Mouse (Mus musculus): ENCODE data around the gene 4632433K11Rik. TPM values are rescaled to one million over a fixed set of nuclear protein-coding genes. Genes with fewer than 3 reads are reported as not detected.
"Not testable (repeated sequence)": the region's sequence is repeated elsewhere in the genome, so short reads cannot be mapped to it uniquely, and the experiment has no call there.

Gene 4632433K11Rik
- polyA plus RNA-seq, 1 experiment from 2014 or later: not detected

DNA sequence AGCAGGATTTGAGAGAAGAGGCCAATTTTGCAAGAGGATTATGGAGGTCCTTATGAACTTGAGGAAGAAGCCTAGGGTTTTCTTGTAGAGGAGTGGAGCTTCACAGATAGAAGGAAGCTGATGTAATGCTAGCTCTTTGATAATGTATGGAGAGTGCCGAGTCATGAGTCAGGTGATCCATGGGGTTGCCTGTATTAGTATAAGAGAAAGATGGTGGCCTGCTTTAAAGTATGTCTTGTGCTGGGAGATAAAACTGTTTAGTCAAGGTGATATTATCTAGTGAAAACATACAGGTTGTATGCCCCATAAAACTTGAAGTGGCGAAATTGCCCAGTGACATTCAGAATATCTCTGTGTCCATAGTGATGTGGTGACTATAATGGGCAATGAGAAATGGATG lies 43.0 kb downstream of the 4632433K11Rik start:
- Histone ChIP-seq H3K36me3 (ENCODE audit: control insufficient read depth, insufficient read depth, low read length) (peaks cover 35% of the 10 kb centered on the region), H3K9me3 (ENCODE audit: control insufficient read depth, low read length) (no peaks in the 10 kb centered on the region), H3K27me3 (replicated peaks; ENCODE audit: control insufficient read depth, insufficient read depth, low read length) (no peaks in the 10 kb centered on the region), H3K27ac (ENCODE audit: low read depth, low read length) (no peak overlapping the region), H3K4me1 (ENCODE audit: control insufficient read depth, insufficient read depth, low read depth, low read length) (peaks cover 12% of the 10 kb centered on the region), H3K4me2 (ENCODE audit: low read length) (no peak overlapping the region), H3K9ac (ENCODE audit: low read depth, low read length) (no peak overlapping the region), H3K4me3 (ENCODE audit: low read length) (no peak overlapping the region)
- WGBS: 96% methylated on average over 2 of the region's 2 CpGs
- ATAC-seq: no peak

DNA sequence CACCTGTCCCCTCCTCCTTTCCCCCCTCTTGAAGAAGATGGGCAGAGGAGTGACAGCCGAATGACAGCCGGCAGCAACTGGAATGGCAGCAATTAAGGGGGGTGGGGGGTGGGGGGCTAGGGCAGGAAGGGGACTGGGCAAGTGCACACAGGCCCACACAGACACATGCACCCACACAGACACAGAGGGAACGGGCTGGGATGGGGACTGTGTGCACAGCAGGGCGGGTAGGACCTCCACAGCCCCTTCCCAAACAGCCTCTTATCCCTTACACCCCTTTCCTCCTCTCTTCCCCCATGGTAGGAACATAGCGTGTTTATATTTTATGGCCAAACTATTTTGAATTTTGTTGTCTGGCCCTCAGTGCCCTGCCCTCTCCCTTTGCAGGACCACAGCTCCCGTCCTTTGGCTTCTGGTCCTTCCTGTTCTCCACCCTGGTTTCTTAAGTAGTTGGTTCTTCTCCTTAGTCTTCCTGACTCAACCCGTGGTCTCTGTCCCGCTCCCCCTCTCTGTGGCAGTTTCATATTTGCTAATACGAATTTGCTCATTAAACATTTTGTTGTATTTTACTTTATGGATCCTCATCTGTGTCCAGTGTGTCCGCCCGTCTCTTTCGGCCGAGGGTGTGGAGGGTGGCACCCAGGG lies 45.6 kb downstream of the 4632433K11Rik start:
- 46% methylated on average over 9 of the region's 13 CpGs for WGBS
- ATAC-seq: peak; percentile 19
- Histone ChIP-seq H3K27ac (ENCODE audit: low read depth, low read length) (peak overlapping the region; percentile 73; the same call in 1 of the 2 replicates), H3K36me3 (ENCODE audit: control insufficient read depth, insufficient read depth, low read length) (peaks cover 27% of the 10 kb centered on the region), H3K4me3 (ENCODE audit: low read length) (peak overlapping the region; percentile 99), H3K9ac (ENCODE audit: low read depth, low read length) (peak overlapping the region; percentile 42; the same call in 1 of the 2 replicates), H3K4me1 (ENCODE audit: control insufficient read depth, insufficient read depth, low read depth, low read length) (peaks cover 15% of the 10 kb centered on the region), H3K4me2 (ENCODE audit: low read length) (peak overlapping the region; percentile 58)
- not testable (repeated sequence) for H3K27me3 ChIP-seq (replicated peaks; ENCODE audit: control insufficient read depth, insufficient read depth, low read length); H3K9me3 ChIP-seq (ENCODE audit: control insufficient read depth, low read length)

DNA sequence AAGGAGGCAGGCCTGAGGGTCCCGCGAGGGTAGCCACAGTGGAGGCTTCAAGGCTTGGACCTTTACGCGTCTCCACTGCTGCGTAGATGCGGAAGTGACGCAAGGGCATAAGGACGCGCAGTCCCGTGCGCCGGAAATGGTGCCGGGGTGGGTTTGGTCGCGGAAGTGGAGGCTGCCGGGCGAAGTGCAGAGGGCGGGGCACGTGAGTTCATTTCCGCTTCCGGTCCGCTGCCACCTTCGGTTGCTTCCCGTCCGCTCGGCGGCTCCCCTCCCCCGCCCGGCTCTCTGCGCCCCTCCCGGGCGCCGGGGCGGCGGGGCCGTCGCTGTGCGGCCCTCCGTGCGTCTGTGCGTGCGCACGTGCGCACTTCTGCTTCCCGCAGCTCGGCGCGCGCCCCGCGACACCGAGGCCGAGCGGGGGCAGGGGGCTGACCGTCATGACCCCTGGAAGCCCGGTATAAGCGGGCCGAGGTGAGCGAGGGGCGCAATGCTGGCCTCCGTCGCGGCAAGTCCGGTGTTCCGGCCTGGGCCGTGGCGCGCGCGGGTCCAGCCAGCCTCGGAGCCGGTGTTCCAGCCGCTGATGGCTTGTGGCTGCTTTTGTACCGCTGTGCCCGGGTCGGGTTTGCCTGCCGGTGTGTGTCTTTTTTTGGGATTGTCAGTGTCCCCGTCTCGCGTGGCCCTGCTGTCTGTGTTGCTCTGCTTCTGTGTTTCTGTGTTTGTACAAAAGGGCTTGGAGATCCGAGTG lies 46.3 kb downstream of the 4632433K11Rik start, which contains the start of gene Epn1:
Gene Epn1 (plus strand): TSS at position 226 of the 742 bp plus-strand sequence.
- peaks cover 15% of the 10 kb centered on the region for H3K4me1 ChIP-seq (ENCODE audit: control insufficient read depth, insufficient read depth, low read depth, low read length)
- H3K9ac ChIP-seq (ENCODE audit: low read depth, low read length): peak within 1 kb of the TSS; percentile 99
- under 1% methylated on average over 78 of the region's 81 CpGs for WGBS
- peak within 1 kb of the TSS; percentile 99 for H3K4me3 ChIP-seq (ENCODE audit: low read length)
- H3K27ac ChIP-seq (ENCODE audit: low read depth, low read length): peak within 1 kb of the TSS; percentile 93
- peak; percentile 98 for ATAC-seq
- peaks cover 29% of the 10 kb centered on the region for H3K36me3 ChIP-seq (ENCODE audit: control insufficient read depth, insufficient read depth, low read length)
- no peaks in the 10 kb centered on the region for H3K9me3 ChIP-seq (ENCODE audit: control insufficient read depth, low read length)
- H3K4me2 ChIP-seq (ENCODE audit: low read length): peak within 1 kb of the TSS; percentile 58
- H3K27me3 ChIP-seq (replicated peaks; ENCODE audit: control insufficient read depth, insufficient read depth, low read length): no peaks in the 10 kb centered on the region

DNA sequence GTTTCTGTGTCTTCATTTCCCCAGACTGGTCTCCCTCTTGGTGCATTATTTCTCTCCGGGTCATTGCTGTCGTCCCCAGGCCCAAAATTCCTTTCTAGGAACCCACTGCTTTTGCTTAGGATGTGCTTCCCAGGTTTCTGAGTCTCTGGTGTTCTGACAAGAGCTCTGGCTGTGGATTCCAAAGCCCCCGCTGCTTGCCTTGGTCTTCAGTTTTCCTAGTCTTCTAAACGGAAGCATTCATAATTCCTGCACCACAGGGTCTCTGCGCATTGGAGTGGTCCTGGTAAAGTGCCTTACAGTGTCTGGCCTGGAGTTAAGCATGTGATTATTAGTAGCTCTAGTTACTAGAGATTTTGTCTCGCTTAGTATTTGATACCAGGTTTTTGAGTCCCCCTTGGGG lies 46.9 kb downstream of the 4632433K11Rik start:
- no peak for ATAC-seq
- peaks cover 30% of the 10 kb centered on the region; the same call in 1 of the 2 replicates for H3K36me3 ChIP-seq (ENCODE audit: control insufficient read depth, insufficient read depth, low read length)
- no peaks in the 10 kb centered on the region for H3K27me3 ChIP-seq (replicated peaks; ENCODE audit: control insufficient read depth, insufficient read depth, low read length)
- no peaks in the 10 kb centered on the region for H3K9me3 ChIP-seq (ENCODE audit: control insufficient read depth, low read length)
- H3K9ac ChIP-seq (ENCODE audit: low read depth, low read length): peak overlapping the region; percentile 99
- 17% methylated on average over 6 of the region's 6 CpGs for WGBS
- peak overlapping the region; percentile 93 for H3K27ac ChIP-seq (ENCODE audit: low read depth, low read length)
- H3K4me3 ChIP-seq (ENCODE audit: low read length): peak overlapping the region; percentile 99
- H3K4me1 ChIP-seq (ENCODE audit: control insufficient read depth, insufficient read depth, low read depth, low read length): peaks cover 15% of the 10 kb centered on the region
- peak overlapping the region; percentile 58 for H3K4me2 ChIP-seq (ENCODE audit: low read length)

DNA sequence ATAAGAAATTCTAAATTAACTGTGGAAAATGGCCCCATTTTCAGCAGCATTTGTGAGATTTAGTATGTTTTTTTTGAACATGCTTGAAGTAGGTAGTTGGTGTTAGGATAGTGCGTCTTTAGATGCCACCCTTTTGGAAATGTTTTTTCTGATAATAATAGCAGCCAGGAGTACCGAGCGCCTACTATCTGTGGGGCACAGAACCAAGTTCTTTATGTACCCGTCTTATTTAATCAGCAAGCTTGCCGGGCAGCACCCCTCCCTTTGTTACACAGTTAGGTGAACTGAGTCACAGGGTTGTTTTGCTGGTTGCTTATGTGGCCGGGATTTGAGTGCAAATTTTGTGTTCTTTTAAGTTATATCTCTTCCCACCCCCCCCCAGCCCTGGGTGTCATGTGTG lies 47.3 kb downstream of the 4632433K11Rik start:
- 69% methylated on average over 6 of the region's 6 CpGs for WGBS
- H3K9me3 ChIP-seq (ENCODE audit: control insufficient read depth, low read length): no peaks in the 10 kb centered on the region
- peaks cover 15% of the 10 kb centered on the region for H3K4me1 ChIP-seq (ENCODE audit: control insufficient read depth, insufficient read depth, low read depth, low read length)
- no peak overlapping the region for H3K9ac ChIP-seq (ENCODE audit: low read depth, low read length)
- ATAC-seq: no peak
- H3K4me3 ChIP-seq (ENCODE audit: low read length): peak overlapping the region; percentile 99
- H3K27ac ChIP-seq (ENCODE audit: low read depth, low read length): no peak overlapping the region
- peaks cover 29% of the 10 kb centered on the region; the same call in 1 of the 2 replicates for H3K36me3 ChIP-seq (ENCODE audit: control insufficient read depth, insufficient read depth, low read length)
- no peaks in the 10 kb centered on the region for H3K27me3 ChIP-seq (replicated peaks; ENCODE audit: control insufficient read depth, insufficient read depth, low read length)
- peak overlapping the region; percentile 58 for H3K4me2 ChIP-seq (ENCODE audit: low read length)

DNA sequence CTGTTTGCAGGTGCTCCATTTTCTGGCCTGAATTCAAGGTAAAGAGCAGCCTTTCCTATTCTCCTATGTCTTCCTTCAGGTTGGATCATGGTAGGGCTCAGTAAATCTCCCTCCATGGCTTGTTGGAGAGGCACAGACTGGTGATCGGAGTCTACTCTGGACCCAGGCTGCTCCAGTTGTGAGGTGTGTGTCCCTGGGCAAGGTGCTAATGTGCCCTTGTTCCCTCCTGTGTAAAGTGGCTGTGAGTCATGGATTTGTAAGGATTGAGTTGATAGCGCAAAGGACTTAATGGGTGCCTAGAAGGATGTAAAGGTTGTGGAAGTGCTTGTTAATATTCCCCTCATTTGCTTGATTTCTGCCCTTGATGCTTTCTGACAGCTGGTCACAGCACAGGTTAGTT lies 48.0 kb downstream of the 4632433K11Rik start:
- 98% methylated on average over 2 of the region's 2 CpGs for WGBS
- H3K9me3 ChIP-seq (ENCODE audit: control insufficient read depth, low read length): no peaks in the 10 kb centered on the region
- peaks cover 15% of the 10 kb centered on the region for H3K4me1 ChIP-seq (ENCODE audit: control insufficient read depth, insufficient read depth, low read depth, low read length)
- H3K4me2 ChIP-seq (ENCODE audit: low read length): peak overlapping the region; percentile 58
- ATAC-seq: no peak
- peaks cover 23% of the 10 kb centered on the region; the same call in 1 of the 2 replicates for H3K36me3 ChIP-seq (ENCODE audit: control insufficient read depth, insufficient read depth, low read length)
- no peak overlapping the region for H3K27ac ChIP-seq (ENCODE audit: low read depth, low read length)
- H3K27me3 ChIP-seq (replicated peaks; ENCODE audit: control insufficient read depth, insufficient read depth, low read length): no peaks in the 10 kb centered on the region
- H3K4me3 ChIP-seq (ENCODE audit: low read length): no peak overlapping the region
- no peak overlapping the region for H3K9ac ChIP-seq (ENCODE audit: low read depth, low read length)

DNA sequence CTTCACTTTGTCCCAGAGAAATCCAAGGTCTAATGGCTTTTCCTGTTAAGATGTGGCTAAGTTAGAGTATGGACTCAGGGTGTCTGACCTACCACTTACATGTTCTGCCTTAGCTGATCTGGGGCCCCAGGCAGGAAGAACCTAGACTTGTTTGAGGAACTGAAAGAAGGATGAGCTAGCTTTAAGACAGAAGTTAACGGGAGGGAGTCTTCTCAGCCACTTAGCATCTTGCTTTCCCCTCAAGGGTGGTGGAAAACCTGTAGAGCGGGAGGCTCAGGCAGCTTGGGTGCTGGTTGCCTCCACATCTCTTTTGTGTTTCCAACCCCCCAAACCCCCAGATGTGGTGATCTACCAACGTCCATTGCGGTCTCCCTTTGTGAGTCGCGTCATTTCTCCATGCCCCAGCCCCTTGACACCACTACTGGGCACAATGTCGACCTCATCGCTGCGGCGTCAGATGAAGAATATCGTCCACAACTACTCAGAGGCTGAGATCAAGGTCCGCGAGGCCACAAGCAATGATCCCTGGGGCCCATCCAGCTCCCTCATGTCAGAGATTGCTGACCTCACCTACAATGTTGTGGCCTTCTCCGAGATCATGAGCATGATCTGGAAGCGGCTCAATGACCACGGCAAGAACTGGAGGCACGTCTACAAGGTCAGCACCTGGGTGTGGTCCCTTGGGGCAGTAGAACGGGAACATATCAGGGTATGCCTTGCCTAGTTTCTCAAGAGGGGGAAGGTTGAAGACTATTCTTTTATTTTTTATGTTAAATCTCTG lies 49.6 kb downstream of the 4632433K11Rik start:
- Histone ChIP-seq H3K4me1 (ENCODE audit: control insufficient read depth, insufficient read depth, low read depth, low read length) (peaks cover 15% of the 10 kb centered on the region), H3K9me3 (ENCODE audit: control insufficient read depth, low read length) (no peaks in the 10 kb centered on the region)
- WGBS: 91% methylated on average over 18 of the region's 18 CpGs

More for the DNA sequence above, 49.6 kb downstream of the 4632433K11Rik start:
- H3K36me3 ChIP-seq (ENCODE audit: control insufficient read depth, insufficient read depth, low read length): peaks cover 16% of the 10 kb centered on the region; the same call in 1 of the 2 replicates
- ATAC-seq: no peak
- no peak overlapping the region for H3K4me3 ChIP-seq (ENCODE audit: low read length)
- H3K27me3 ChIP-seq (replicated peaks; ENCODE audit: control insufficient read depth, insufficient read depth, low read length): no peaks in the 10 kb centered on the region
- H3K27ac ChIP-seq (ENCODE audit: low read depth, low read length): no peak overlapping the region
- H3K4me2 ChIP-seq (ENCODE audit: low read length): no peak overlapping the region
- H3K9ac ChIP-seq (ENCODE audit: low read depth, low read length): no peak overlapping the region

Measured in hindbrain, embryonic 16.5 days (tissue).